Mouse (Mus musculus): Measurements from ENCODE around the gene Zfp46.

Gene Zfp46

DNA sequence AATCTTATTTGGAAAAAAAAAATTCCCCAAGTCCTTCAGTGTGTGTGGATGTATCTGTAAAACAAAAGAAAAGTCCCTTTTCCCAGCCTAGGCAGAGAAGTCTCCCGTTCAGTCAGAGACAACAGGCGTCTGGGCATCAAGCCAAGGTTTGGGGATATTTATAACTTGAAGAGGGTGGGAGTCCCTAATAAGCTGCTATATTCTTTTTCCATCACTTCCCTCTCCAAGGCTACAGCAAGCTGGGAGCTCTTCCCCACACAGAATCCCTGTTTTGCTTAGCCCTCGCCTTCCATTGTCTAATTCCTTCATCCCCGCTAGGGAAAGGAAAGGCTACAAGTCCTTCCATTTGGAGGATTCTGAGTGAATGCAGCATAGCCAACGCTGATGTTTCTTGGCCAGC is at the start of gene Zfp46:
Gene Zfp46, plus strand, starts transcription at position 229 of the 400 bp plus-strand sequence.
- peak; percentile 16 for DNase-seq (ENCODE audit: low spot score)

DNA sequence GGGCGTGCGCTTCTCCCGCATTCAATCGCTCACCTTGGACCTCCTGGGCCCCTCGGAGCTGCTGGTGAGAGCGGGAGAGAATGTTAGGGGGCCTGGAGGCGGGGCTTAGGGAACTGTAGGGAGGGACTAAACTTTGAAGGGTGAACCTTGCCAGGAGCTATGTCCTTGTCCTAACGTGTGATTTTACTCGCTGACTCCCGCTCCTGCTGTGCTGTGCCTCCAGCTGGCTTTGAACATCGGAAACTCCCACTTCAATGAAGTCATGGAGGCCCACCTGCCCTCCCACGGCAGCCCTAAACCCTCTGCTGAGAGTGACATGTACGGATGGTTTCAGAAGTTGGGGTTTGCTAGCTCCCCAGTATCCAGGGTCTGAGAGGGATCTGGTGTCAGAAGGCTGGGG is 45.8 kb upstream of the Zfp46 start:
- DNase-seq (ENCODE audit: low spot score) = no peak

DNA sequence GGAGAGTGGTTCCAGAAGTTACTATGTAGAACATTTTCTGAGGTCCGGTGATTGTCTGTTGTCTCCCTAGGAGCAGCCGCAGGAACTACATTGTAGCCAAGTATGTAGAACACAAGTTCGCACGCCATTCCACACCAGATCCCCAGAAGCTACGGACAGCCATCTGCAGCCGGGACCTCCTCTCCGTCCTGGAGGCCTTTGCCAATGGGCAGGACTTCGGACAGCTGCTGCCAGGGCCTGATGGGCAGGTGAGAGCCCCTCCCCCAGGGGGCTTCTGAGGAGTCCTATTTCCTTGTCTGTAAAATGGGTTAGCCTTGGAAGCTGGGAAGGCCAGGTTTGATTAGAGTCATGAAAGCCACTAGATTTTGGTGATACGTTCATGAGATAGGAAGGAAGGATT is 45.4 kb upstream of the Zfp46 start:
- DNase-seq (ENCODE audit: low spot score) = no peak

DNA sequence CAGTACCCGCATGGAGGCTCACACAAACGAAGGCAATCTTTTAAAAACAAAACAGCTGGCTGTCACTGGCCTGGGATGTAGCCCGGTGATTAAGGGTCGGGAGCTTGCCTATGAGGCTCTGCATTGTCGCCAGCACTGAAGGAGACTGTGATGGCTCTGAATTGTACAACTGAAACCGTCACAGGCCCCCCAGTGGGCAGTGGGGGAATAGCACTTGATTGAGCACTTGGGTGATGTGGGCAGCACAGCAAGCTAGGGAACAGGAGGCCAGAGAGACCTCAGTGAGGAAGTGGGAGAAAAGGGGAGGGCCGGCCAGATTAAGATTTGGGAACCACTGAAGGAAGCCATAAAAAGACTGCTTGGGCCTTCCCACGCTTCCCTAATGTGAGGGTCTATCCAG is 44.9 kb upstream of the Zfp46 start:
- peak; percentile 83 for DNase-seq (ENCODE audit: low spot score)

DNA sequence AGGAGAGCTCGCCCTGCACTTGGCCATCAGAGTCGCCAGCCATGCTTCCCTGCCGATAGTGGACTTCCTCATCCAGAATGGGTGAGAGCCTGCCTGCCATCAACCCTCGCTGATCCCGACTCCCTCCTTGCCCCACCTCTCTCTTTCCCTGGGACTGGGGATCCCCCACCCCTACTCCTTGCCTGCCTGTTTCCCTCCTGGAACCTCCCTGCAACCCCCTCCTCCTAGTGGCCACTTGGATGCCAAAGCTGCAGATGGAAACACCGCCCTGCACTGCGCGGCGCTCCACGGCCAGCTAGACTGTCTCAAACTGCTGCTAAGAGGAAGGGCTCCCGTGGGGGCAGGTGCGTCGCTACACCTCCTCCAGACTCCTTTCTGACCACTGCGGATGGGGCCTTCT is 44.4 kb upstream of the Zfp46 start:
- DNase-seq (ENCODE audit: low spot score) = no peak

DNA sequence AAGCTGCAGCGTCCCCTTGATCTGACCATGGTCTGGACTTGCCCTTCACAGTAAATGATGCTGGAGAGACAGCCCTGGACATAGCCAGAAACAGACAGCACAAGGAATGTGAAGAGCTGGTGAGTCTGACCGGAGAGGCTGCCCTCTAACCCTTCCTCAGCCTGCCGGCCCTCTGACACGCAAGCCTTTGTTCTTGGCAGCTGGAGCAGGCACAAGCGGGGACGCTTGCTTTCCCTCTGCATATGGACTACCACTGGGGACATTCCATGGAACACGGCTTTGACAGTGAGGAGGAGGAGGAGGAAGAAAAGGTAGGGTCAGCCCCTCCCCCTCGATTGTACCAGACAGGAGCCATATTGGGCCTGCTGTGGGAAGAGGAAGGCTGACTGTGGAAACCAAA is 43.5 kb upstream of the Zfp46 start:
- peak; percentile 50 for DNase-seq (ENCODE audit: low spot score)

DNA sequence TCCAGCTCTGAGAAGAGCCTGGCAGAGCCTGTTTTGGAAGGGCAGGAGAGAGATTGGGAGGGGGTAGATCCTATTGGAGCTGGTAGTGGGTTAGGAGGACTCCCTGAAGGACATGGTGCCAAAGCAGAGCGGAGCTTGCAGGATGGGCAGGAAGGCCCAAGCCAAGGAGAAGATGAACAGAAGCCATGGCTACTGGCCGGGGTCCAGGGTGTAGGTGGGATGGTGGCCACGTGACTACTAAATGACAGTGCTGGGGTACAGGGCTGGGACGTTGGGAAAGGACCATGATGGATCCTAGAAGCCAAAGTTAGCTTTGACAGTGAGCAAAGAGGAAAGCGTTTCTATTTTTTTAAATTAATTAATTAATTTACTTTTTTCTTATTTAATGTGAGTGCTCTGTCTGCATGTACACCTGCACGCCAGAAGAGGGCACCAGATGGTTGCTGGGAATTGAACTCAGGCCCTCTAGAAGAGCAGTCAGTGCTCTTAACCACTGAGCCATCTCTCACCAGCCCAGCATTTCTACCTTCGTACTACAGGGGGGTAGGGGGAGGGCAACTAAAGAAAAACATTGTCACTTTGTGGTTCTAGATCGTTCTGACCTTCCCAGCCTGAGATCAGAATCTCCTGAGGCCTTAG is 42.3 kb upstream of the Zfp46 start:
- DNase-seq (ENCODE audit: low spot score) = peak; percentile 35

DNA sequence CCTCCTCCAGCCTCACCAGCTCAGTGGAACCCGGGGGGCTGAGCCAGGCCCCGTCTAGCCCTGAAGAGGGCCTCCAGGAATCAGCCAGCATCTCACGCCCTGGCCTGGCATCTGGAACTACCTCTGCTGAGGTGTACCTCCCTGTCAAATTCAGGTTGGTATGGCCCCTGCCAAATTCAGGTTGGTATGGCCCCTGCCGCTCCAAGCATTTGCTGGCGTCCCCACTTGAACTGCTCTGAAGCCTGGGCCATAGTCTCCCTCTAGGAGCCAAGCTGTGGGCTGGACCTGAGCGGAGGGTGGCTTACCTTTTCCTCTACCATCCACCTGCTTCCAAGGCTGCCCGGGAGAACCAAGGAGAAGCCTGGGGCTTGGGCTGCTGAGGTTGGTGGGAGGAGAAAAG is 41.8 kb upstream of the Zfp46 start:
- no peak for DNase-seq (ENCODE audit: low spot score)

DNA sequence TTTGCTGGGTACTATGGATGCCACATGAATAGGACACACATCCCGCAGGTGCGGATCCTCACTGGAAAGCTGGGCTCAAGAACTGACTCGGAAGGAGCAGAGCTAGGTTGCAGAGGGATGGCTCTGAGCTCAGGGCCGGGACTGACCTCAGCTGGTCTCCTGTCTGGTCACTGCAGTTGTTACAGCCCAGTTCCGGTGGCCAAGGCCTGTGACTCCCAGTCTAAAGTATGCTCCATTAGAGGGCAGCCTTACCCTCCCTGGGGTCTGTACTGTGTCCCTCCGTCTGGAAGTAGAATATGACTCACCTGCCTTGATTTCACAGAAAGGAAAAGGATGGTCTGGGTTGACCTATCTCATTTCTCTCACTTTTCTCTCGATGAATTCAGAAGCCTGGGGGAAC is 40.3 kb upstream of the Zfp46 start:
- no peak for DNase-seq (ENCODE audit: low spot score)

DNA sequence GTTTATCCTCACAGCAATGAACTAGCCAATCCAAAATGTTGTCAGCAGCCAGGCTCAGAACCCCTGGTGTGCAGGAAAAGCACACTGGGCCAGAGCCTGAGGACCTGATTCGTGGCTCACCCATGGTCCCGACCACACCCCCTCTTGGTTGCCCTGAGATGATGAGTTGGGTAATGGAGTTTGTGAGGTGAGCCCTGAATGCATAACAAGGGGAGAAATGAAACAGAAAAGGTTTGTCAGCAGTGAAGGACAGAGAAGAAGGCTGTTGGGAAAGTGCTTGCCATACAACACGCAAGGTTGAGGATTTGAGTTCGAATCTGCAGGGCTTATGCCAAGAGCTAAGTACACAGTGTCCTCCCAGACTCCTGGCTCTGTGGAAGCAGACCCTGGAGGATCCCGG is 38.8 kb upstream of the Zfp46 start:
- DNase-seq (ENCODE audit: low spot score) = no peak

DNA sequence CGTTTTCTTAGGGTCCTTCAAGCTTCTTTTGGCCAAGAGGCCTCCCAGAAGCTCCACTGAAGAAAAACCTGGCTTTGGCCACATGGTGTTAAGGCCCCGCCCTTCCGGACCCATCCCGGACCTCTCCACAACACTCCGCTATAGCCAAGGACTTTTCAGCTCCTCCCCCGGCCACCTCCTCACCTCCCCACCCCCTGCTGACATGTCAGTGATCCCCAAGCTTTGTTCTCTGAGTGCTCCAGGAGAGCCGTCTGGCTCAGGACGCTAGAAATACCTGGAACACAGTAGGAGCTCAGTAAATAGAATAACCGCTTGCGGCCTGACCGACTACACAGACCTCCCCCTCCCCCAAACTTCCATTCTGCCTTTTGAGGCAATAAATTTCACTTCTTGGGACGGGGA is 37.9 kb upstream of the Zfp46 start:
- DNase-seq (ENCODE audit: low spot score) = peak; percentile 62

DNA sequence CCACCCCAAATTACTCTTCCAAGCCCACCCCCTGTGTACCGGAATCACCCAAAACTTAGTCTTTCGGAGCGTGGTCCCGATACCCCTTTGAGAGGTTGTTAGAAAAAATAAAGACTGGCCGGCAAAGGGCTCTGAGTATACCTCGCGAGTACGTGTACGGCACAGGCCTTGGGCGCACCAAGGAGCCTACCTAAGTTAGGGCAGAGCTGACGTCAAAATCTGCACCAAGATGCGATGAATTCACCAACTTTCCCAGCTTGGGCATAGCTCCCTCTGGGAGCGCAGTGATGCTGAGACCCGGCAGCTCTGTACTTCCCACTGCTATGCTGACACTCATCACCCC is 37.1 kb upstream of the Zfp46 start:
- no peak for DNase-seq (ENCODE audit: low spot score)

DNA sequence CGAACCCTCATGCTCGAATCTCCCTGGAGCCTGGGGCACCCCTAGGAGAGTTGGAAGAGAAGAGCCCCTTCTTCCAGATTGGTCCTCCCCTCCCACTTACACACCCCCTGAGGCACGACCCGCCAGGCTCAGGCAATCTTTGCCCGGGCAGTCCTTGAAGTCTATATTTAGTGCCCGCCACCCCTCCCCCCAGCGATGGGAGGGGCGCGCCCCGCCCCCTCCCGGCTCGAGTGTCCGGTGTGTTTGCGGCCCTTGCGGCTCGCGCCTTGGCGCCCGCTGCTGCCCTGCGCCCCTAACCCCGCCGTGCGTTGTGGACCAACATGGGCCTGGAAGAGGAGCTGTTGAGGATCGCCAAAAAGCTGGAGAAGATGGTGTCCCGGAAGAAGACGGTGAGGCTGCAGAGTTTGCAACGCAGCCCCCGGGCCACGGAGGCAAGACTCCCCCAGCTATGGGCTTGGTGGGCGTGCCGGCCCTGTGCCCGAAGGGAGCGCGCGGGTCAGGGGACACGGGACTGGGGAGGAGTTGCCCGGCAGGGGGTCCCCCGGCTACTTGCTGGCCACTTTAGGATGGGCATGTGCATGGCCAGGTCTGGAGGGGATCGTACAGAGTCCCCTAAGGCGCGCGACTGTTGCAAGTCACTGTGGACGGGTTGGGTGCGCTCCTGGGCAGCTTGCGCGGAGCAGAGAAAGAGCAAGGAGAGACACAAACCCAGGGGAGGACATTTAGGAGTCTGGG is 36.6 kb upstream of the Zfp46 start, which contains the start of gene Tcea3:
Gene Tcea3, plus strand, starts transcription at position 1 of the 735 bp plus-strand sequence.
- peak; percentile 59 for DNase-seq (ENCODE audit: low spot score)

DNA sequence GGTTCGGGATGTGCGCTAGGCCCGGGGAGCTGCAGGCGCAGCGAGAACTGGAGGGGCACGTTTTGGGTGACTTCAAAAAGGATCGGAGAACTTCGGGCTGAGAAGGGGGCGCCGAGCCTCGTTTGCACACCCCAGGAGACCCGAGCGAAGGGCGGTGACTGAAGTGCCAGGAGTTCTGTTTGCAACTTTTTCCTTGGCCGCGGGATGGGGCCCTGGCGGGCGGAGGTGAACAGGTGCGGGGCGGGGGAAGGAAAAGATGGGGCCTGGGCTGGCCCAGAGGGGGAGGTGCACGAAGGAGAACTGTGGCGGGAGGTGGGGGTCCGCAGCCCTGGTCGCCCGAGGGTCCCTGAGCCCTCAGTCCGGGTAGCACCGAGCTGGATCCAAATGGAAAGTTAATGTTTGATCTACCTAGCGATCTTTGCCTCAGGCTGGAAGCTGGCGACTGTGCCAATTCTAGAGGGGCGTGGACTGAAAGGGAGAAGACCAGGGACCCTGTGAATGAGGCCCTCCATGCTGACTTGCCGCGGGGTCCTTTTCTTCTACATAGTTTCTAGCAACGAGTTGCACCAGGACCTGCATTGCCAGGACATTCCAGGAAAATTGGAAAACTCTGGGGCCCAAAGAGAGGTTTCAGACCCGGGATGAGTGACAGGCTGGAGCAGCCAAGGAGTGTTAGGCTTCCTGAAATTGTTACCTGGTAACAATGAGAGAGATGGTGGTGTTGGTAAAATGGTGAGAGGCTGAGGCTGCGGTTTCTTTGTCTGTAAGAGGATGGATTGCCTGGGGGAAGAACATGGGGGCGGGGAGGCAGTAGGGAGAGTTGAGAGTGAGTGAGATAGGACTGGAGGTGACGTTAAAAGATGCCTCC is 35.8 kb upstream of the Zfp46 start:
- DNase-seq (ENCODE audit: low spot score) = peak; percentile 35

DNA sequence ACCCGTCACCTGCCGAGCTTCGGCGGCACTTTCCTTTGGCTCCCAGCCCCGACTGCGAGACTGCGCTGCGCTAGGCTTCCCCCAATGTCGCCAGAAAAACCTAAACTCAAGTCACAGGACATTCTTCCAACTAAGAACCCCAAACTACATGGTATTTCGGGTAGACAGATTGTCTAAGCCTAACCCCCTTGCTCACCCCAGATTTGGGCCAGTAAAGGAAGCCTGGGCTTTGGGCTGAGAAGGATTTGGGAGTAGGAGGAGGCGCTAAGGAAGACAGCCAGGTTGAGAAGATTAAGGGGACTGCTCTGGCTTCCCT is 35.2 kb upstream of the Zfp46 start:
- DNase-seq (ENCODE audit: low spot score) = no peak

DNA sequence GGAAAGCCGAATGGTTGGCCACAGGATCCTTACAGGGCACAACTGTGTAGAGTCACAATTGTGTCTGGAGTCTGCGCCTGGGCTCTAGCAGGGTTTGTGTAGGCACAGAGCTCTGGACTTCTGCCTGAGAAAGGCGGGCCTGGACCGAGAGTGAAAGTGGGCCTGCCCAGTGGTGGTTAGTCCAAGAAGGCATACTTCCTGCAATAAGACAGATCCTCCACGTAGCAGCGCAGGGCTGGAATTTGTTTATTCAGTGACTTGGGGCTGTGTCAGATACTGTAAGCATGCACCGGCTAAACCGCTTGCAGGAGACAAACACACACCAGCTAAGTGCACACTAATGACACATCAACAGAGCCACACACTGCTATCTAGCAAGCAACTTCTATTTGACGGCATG is 34.7 kb upstream of the Zfp46 start:
- no peak for DNase-seq (ENCODE audit: low spot score)

DNA sequence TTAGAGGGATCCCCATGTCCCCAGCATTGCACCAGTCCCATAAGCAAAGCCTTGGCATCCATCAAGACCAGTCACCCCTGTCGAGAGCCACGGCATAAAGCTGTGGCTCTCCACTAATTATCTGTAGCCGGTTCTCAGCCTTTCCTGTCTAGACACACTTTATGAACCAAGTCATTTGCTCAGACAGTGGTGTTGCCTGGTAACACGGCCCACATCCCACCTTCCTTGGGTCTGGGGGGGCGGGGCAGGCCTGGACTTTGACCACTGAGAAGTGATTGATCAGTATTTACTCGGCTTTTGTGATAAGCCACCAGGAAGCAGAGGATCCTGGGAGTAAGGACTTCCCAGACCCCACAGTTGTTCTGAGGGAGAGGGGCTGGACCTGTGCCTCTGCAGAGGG is 28.6 kb upstream of the Zfp46 start:
- no peak for DNase-seq (ENCODE audit: low spot score)

DNA sequence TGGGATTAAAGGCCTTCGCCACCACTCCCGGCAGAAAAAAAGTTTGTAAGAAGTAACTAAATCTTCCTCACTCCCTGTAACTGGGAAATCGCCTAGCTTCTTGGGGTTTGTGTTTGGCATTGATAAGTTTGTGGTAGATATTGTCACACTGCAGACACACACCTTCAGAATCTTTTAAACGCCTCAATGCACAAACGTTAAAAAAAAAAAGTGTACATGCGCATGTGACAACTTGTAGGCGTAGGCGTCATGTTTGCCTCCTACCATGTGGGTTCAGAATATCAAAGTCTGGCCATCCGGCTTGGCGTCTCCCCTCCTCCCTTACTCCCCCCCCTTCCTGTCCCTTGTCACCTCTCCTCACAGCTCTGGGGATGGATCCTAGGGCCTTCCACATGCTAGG is 27.8 kb upstream of the Zfp46 start:
- no peak for DNase-seq (ENCODE audit: low spot score)

DNA sequence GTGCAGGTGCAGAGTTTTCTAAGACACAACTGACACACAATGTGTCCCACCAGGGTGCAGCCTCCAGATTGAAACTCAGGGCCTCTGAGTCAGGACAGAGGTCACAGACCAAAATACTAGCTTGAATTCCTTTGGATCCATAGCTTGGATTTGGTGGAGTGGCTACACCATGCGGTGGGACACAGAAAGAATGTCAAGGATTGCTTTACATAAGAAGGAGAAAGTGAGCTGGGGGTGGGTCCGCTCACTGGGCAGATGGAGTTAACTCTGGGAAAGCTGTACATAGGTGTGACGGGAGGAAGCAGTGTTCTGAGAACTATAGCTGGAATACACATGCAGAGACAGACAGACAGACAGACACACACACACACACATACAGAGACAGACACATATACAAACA is 24.6 kb upstream of the Zfp46 start:
- DNase-seq (ENCODE audit: low spot score) = no peak

DNA sequence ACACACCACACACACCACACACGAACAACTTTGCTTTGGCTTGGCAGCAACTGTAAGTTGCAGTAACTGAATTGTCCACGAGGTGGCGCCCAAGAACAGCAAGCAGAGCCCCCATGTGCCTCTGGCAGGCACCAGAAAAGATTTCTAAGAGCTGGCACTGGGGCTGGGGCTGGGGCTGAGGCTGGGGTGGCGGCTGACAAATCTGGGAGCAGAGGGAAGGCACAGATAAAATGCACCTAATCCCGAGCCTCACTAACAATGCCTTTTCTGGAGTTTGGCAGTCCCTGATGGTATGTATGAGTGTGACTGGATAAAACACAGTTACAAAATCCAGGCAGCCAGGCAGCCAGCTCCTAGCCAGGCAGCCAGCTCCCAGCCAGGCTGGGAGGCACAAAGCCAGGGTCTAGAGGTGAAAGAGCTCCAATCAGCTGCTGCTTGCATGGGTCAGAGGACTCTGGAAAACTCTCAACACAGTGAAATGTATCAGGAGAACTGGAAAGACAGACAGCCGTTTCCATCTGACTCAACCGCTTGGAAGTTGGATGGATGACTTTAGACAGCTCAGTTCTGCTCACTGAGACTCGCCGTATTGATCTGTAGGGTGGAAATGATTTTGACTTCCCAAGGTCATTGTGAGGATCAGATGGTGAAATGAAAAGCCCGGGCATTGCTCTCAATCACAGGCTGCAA is 23.8 kb upstream of the Zfp46 start:
- DNase-seq (ENCODE audit: low spot score) = peak; percentile 89

DNA sequence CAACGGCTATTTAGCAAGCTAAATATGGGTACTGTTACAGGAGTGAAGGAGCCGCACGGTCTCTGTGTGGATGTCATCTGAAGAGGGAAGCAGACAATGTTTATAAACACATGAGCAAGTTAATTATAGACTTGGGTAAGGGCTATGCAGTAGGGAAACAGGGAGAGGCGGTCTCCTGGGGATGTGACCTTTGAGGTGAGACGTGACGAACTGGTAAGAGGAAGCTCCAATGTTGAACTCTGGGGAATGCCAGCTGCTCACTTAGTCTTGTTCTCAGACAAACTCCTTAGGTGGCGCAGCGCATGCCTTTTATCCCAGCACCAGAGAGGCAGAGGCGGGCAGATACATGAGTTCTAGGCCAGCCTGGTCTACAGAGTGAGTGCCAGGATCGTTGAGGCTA is 22.6 kb upstream of the Zfp46 start:
- no peak for DNase-seq (ENCODE audit: low spot score)

DNA sequence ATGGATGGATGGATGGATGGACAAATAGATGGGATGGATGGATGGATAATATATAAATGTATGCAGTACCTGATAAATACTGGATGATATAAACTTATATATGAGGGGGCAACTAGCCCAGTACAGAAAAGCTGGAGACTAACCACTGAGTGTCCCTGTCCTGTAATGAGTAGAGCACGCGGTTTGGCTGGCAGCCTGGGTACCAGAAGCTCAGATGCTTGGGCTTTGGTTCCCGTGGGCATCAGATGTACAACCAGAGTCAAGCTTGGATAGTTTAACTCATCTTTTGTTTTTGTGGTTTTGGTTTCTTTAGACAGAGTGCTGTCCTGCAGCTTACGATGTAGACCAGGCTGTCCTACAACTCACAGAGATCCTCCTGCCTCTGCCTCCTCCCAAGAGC is 20.9 kb upstream of the Zfp46 start:
- DNase-seq (ENCODE audit: low spot score) = no peak
